Comparison of ENCODE assay signal across 21 mouse cellular contexts in the genomic region with DNA sequence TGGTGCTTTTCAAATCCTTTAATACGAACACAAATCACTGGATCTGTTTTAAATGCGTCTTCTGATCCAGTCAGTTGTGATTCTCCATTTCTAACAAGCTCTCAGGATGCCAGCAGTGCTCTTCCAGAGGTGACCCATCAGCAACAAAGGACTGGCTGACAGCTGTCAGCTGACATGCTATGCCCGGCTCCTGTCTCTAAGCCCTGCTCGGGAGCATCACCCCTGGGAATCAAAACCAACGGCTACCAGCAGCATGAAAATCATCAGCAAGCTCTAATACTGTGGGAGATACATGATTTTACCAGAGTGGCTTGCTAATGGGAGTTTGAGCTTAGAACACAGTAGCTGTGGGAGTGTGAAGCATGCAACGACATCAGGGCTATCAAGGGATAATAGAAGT.
DNase-seq lines count a peak whose midpoint lies in the region; ATAC-seq and TF ChIP-seq lines count a peak whose summit lies in the region.
"Had no signal": no experiment of that assay in that cellular context is flagged by ENCODE, and none has a peak within 500 bp of the region (broad histone marks: within the 10 kb centered on the region; RNA-seq: fewer than 3 reads in every experiment).

No protein-coding gene starts in this region.

- H3K36me3 ChIP-seq in forebrain, embryonic 13.5 days (ENCODE audit: poor library complexity, severe bottlenecking), result no peaks in the 10 kb centered on the region
- H3K36me3 ChIP-seq in forebrain, embryonic 11.5 days (ENCODE audit: control insufficient read depth, insufficient read depth, low read length), result no peaks in the 10 kb centered on the region
- no peaks in the 10 kb centered on the region for H3K36me3 ChIP-seq in hindbrain, embryonic 12.5 days
- no peaks in the 10 kb centered on the region for H3K36me3 ChIP-seq in hindbrain, embryonic 14.5 days (replicated peaks; ENCODE audit: control insufficient read depth, insufficient read depth)
- no peaks in the 10 kb centered on the region for H3K36me3 ChIP-seq in midbrain, embryonic 14.5 days (ENCODE audit: control insufficient read depth, insufficient read depth, low read length)
- H3K36me3 ChIP-seq: embryonic facial prominence, embryonic 12.5 days; liver, embryonic 13.5 days had no signal

- 0 out of 2 replicates have a peak, but pooled peaks have one; percentile 41 for ATAC-seq in forebrain, embryonic 13.5 days
- no peak for ATAC-seq in forebrain, embryonic 11.5 days (replicated peaks; ENCODE audit: low FRiP score)
- ATAC-seq in hindbrain, embryonic 12.5 days (ENCODE audit: low FRiP score), result peak; percentile 71
- ATAC-seq in hindbrain, embryonic 14.5 days (ENCODE audit: low FRiP score), result no peak
- ATAC-seq in midbrain, embryonic 14.5 days (ENCODE audit: low FRiP score, low TSS enrichment), result peak; percentile 34; the same call in 1 of the 2 replicates
- ATAC-seq: CD4-positive, CD25-positive, alpha-beta regulatory T cell, adult 4 months; intestine, embryonic 16.5 days had no signal

- H3K4me1 ChIP-seq in forebrain, embryonic 13.5 days, result peaks cover 20% of the 10 kb centered on the region
- H3K4me1 ChIP-seq in forebrain, embryonic 11.5 days (replicated peaks; ENCODE audit: control insufficient read depth, insufficient read depth, low read length), result no peaks in the 10 kb centered on the region
- peaks cover 8% of the 10 kb centered on the region for H3K4me1 ChIP-seq in hindbrain, embryonic 12.5 days
- peaks cover 4% of the 10 kb centered on the region; the same call in 1 of the 2 replicates for H3K4me1 ChIP-seq in hindbrain, embryonic 14.5 days (replicated peaks; ENCODE audit: control insufficient read depth, insufficient read depth, low read length)
- peaks cover 15% of the 10 kb centered on the region for H3K4me1 ChIP-seq in midbrain, embryonic 14.5 days (ENCODE audit: control insufficient read depth, insufficient read depth, low read length)
- H3K4me1 ChIP-seq: embryonic facial prominence, embryonic 12.5 days; liver, embryonic 13.5 days had no signal

- no peak for DNase-seq in forebrain, embryonic 11.5 days (ENCODE audit: low spot score)
- DNase-seq in hindbrain, embryonic 14.5 days (ENCODE audit: low spot score), result no peak
- DNase-seq in brain, embryonic 14.5 days (ENCODE audit: low read depth), result peak; percentile 70
- DNase-seq in midbrain, embryonic 14.5 days, result peak; percentile 72
- no peak for DNase-seq in frontal cortex, postnatal 14 days (ENCODE audit: low spot score in 2 of 2)
- DNase-seq in layer of hippocampus, adult 9-11 months, result no peak
- DNase-seq: adrenal gland, postnatal 14 days; cerebellum, adult 11 months; cerebellum, postnatal 10 days; gastrocnemius, adult 2 months; kidney, adult 9 months; kidney, postnatal 14 days; liver, embryonic 13.5 days; lung, embryonic 14.5 days; right cerebral cortex, postnatal 14 days; spleen, adult 18-20 months had no signal

- H3K9ac ChIP-seq in forebrain, embryonic 13.5 days, result no peak overlapping the region
- H3K9ac ChIP-seq in forebrain, embryonic 11.5 days (ENCODE audit: low read length), result no peak overlapping the region
- no peak overlapping the region for H3K9ac ChIP-seq in hindbrain, embryonic 12.5 days
- H3K9ac ChIP-seq in hindbrain, embryonic 14.5 days, result no peak overlapping the region
- 0 out of 2 replicates have a peak overlapping the region, but pooled peaks have one; percentile 26 for H3K9ac ChIP-seq in midbrain, embryonic 14.5 days (replicated peaks; ENCODE audit: low read length)
- H3K9ac ChIP-seq: embryonic facial prominence, embryonic 12.5 days; liver, embryonic 13.5 days; lung, embryonic 14.5 days had no signal

- no peak for TF ChIP-seq POLR2A in brain, embryonic 14.5 days (IDR thresholded peaks at IDR 0.05; ENCODE audit: borderline replicate concordance, extremely low read depth, insufficient read depth, insufficient read length, poor library complexity, severe bottlenecking)

- 0 out of 2 replicates have a peak, but pooled peaks cover 3% of the 10 kb centered on the region for H3K27me3 ChIP-seq in forebrain, embryonic 13.5 days
- no peaks in the 10 kb centered on the region for H3K27me3 ChIP-seq in forebrain, embryonic 11.5 days (ENCODE audit: control insufficient read depth, insufficient read depth, low read length)
- H3K27me3 ChIP-seq in hindbrain, embryonic 12.5 days, result no peaks in the 10 kb centered on the region
- H3K27me3 ChIP-seq in hindbrain, embryonic 14.5 days (ENCODE audit: control insufficient read depth, insufficient read depth, low read length), result no peaks in the 10 kb centered on the region
- H3K27me3 ChIP-seq in midbrain, embryonic 14.5 days (ENCODE audit: control insufficient read depth, insufficient read depth, low read length), result no peaks in the 10 kb centered on the region
- H3K27me3 ChIP-seq: embryonic facial prominence, embryonic 12.5 days; liver, embryonic 13.5 days had no signal

- H3K4me3 ChIP-seq in forebrain, embryonic 13.5 days, result no peak overlapping the region
- no peak overlapping the region for H3K4me3 ChIP-seq in forebrain, embryonic 11.5 days (ENCODE audit: low read depth, low read length)
- no peak overlapping the region for H3K4me3 ChIP-seq in hindbrain, embryonic 12.5 days
- no peak overlapping the region for H3K4me3 ChIP-seq in hindbrain, embryonic 14.5 days (replicated peaks; ENCODE audit: low read length)
- H3K4me3 ChIP-seq in midbrain, embryonic 14.5 days (replicated peaks; ENCODE audit: low read depth, low read length), result no peak overlapping the region
- H3K4me3 ChIP-seq: embryonic facial prominence, embryonic 12.5 days; gastrocnemius, adult 2 months; liver, embryonic 13.5 days had no signal

- 50% methylated on average over 6 of the region's 6 CpGs for whole genome bisulfite sequencing in forebrain, embryonic 13.5 days
- WGBS in forebrain, embryonic 11.5 days, result 62% methylated on average over 6 of the region's 6 CpGs
- WGBS in hindbrain, embryonic 12.5 days, result 32% methylated on average over 6 of the region's 6 CpGs
- WGBS in hindbrain, embryonic 14.5 days, result 16% methylated on average over 6 of the region's 6 CpGs
- WGBS in midbrain, embryonic 14.5 days, result 7% methylated on average over 6 of the region's 6 CpGs

- no peaks in the 10 kb centered on the region for H3K9me3 ChIP-seq in forebrain, embryonic 13.5 days (replicated peaks)
- no peaks in the 10 kb centered on the region for H3K9me3 ChIP-seq in forebrain, embryonic 11.5 days (ENCODE audit: control insufficient read depth, low read length)
- no peaks in the 10 kb centered on the region for H3K9me3 ChIP-seq in hindbrain, embryonic 12.5 days (replicated peaks)
- H3K9me3 ChIP-seq in hindbrain, embryonic 14.5 days (ENCODE audit: control insufficient read depth, low read length), result no peaks in the 10 kb centered on the region
- no peaks in the 10 kb centered on the region for H3K9me3 ChIP-seq in midbrain, embryonic 14.5 days (ENCODE audit: control insufficient read depth, low read length)
- H3K9me3 ChIP-seq: embryonic facial prominence, embryonic 12.5 days; liver, embryonic 13.5 days had no signal

- H3K27ac ChIP-seq in forebrain, embryonic 13.5 days, result no peak overlapping the region
- H3K27ac ChIP-seq in forebrain, embryonic 11.5 days (ENCODE audit: low read depth, low read length), result no peak overlapping the region
- peak overlapping the region; percentile 75 for H3K27ac ChIP-seq in hindbrain, embryonic 12.5 days
- H3K27ac ChIP-seq in hindbrain, embryonic 14.5 days, result no peak overlapping the region
- H3K27ac ChIP-seq in midbrain, embryonic 14.5 days (replicated peaks; ENCODE audit: low read depth, low read length), result peak overlapping the region; percentile 75
- H3K27ac ChIP-seq: embryonic facial prominence, embryonic 12.5 days; gastrocnemius, adult 2 months; liver, embryonic 13.5 days had no signal

- no peak for TF ChIP-seq CTCF in brain, embryonic 14.5 days (IDR thresholded peaks at IDR 0.05; ENCODE audit: borderline replicate concordance, extremely low read depth, insufficient read depth, insufficient read length)

- no peak overlapping the region for H3K4me2 ChIP-seq in forebrain, embryonic 13.5 days
- no peak overlapping the region for H3K4me2 ChIP-seq in forebrain, embryonic 11.5 days (ENCODE audit: low read depth, low read length, severe bottlenecking)
- no peak overlapping the region for H3K4me2 ChIP-seq in hindbrain, embryonic 12.5 days (replicated peaks)
- H3K4me2 ChIP-seq in hindbrain, embryonic 14.5 days (replicated peaks), result no peak overlapping the region
- no peak overlapping the region for H3K4me2 ChIP-seq in midbrain, embryonic 14.5 days (ENCODE audit: low read length)
- H3K4me2 ChIP-seq: embryonic facial prominence, embryonic 12.5 days; liver, embryonic 13.5 days; lung, embryonic 14.5 days had no signal

Comparison
In these comparisons a context has a peak if more than half of its experiments do, and no peak if none do; other contexts are left out.
1. ATAC-seq: peak in forebrain, embryonic 13.5 days (single experiment), hindbrain, embryonic 12.5 days (single experiment) and midbrain, embryonic 14.5 days (single experiment); none in forebrain, embryonic 11.5 days (single experiment) and hindbrain, embryonic 14.5 days (single experiment).
2. H3K27ac ChIP-seq: peak in hindbrain, embryonic 12.5 days (single experiment) and midbrain, embryonic 14.5 days (single experiment); none in forebrain, embryonic 13.5 days (single experiment), forebrain, embryonic 11.5 days (single experiment) and hindbrain, embryonic 14.5 days (single experiment).
3. DNase-seq: peak in brain, embryonic 14.5 days (single experiment) and midbrain, embryonic 14.5 days (single experiment); none in forebrain, embryonic 11.5 days (single experiment), hindbrain, embryonic 14.5 days (single experiment), frontal cortex, postnatal 14 days (0 of 2) and layer of hippocampus, adult 9-11 months (single experiment).